Mouse (Mus musculus): ENCODE measurements at regions not wholly inside any gene's neighbourhood (a gene's known extent, or its start where the extent isn't known, plus 50 kb on each side); places are given as distances from the start of the nearest gene placed in this dataset.

DNA sequence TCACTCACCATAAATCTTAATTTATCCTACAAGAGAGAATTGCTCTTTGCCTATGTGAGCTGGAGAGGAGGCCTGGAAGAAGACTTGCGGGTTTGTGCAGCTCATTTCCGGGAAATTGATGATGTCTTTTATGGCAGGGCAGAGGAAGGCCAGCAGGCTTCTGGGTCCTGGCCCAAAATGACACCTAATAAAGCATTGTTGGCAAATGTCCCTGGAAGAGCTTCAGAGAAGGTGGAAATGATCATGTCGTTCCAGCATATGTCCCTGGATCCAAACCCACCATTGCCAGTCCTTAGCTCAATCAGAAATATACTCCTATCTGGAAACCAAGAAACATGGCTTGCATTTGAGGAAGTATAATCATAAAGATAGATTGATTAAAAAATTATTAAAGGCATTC, 427.9 kb upstream of the 3110018I06Rik start:
- ATAC-seq (ENCODE audit: insufficient number of reproducible peaks, low FRiP score, low TSS enrichment): peak; percentile 83

DNA sequence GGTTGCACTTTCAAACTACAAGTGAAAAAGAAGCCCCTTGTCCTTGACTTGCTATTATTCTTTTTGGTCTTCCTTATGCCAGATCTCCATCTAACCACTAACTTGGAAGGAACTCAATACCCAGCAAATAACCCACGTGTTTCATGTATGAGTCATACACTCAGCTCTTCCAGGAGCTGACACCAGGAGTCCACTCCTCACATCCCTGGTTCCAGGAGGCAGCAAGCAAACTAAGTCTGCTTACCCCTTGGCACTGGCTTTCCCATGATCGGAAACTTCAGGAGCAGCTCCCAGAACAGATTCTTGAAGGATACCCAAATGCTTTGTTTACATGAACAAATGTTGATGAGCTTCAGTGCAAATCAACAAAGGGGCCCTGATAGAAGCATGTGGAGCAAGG, 421.1 kb upstream of the 3110018I06Rik start:
- ATAC-seq (ENCODE audit: insufficient number of reproducible peaks, low FRiP score, low TSS enrichment): no peak

DNA sequence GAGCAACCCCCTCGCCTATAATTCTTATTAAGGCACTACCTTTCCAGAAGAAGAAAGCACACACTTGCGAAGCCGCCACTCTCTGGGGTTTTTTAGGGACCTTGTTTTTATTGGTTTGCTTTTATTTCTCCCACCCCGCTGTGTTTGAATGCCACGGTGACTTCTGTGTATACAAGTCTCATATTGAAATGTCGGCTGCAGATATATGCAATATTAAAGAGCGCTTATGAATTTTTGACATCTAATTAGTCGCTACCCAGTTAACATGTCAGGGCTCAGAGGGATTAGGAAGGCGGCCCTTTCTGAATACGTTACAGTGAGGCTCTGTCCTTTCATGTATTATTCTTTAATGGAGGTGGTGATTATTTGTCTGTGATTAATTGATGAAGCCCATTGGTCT, 405.9 kb upstream of the 3110018I06Rik start:
- no peak for ATAC-seq (ENCODE audit: insufficient number of reproducible peaks, low FRiP score, low TSS enrichment)

DNA sequence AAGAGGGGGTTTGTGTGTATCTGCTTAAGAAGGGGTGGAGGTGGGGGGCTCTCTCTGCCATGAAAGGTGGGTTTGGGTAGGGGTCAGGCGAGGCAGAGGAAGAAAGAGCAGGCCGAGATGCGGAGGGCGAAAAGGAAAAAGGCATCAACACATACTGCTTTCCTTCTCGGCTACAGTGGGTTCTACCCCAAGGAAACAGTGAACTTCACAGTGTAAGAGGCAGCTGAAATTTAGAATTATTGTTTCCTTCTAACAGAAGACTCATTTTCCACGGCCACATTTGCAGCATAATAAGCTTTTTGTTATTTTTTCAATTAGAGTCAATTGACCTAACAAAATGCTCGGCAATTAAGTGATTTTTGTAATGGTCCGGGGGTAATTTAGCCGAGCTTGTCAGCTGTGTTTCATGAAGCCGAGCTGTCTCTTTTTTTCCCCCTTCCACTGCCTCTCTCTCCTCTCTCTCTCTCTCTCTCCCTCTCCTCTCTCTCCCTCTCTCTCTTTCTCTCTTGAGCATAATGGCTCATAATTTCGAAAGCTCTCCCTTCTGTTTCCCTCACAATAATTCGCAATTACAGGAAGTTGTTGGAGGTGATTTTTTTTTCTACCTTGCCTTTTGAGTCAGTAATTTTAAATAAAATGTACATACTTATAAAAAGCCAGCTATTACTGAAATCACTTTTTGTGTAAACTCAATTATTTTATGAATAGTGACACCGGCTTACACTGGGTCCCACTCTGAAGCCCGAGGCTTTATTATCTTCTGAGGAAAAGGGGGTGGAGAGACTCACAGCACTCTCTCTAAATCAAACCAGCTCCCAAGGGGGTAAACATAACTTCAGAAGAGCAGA, 403.1 kb upstream of the 3110018I06Rik start:
- ATAC-seq (ENCODE audit: insufficient number of reproducible peaks, low FRiP score, low TSS enrichment): no peak

DNA sequence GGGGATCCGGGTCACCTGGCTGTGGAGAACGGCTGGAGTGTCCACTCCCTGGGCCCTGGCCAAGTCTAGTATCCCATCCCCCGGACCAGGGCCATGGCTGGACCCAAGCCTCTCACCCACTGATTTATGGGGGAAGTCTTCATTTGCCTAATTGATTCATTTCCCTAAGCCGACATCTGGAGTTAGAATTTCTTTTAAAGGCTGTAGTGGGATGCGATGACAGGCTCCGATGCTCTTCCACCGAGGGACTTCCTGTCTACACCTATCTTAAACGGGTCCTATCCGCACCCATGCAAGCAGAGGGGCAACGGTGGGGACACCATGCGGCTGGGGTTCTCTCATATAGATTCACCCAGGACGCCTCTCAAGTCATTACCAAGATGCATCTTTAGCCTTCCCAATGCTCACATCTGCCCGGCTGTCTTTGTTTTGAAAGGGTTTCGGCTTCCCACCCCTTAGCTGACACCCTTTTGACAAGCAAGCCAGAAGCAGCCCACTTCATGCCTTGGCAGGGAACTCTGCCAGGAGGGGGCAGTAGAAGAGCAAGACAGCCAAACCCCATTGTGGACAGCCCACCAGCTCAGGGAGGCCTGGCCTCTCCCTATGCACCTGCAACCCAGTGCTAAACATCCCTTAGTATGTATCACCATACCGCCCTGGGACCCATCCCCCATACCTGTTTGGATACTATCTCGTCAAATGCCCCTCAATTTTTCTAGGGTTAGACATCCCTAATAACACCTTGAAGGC, 402.4 kb upstream of the 3110018I06Rik start:
- no peak for ATAC-seq (ENCODE audit: insufficient number of reproducible peaks, low FRiP score, low TSS enrichment)

DNA sequence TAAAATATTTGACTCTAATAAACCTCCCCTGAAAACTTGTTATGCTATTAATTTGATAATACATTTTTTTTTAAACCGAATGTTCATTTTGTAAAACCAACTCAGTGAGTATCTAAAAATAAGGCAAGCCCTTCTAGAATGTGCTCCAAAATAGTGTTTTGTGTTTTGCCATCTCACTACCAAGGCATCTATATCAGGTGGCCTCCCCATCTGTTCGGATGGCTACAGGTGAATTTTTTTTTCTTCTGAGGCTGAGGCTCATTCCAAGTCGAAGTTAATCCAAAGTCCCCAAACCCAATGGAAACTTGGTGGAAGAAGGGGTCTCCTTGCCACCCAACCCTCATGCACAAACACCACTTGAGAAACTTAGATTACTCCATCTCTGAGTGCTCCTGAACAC, 396.3 kb upstream of the 3110018I06Rik start:
- ATAC-seq (ENCODE audit: insufficient number of reproducible peaks, low FRiP score, low TSS enrichment): no peak

DNA sequence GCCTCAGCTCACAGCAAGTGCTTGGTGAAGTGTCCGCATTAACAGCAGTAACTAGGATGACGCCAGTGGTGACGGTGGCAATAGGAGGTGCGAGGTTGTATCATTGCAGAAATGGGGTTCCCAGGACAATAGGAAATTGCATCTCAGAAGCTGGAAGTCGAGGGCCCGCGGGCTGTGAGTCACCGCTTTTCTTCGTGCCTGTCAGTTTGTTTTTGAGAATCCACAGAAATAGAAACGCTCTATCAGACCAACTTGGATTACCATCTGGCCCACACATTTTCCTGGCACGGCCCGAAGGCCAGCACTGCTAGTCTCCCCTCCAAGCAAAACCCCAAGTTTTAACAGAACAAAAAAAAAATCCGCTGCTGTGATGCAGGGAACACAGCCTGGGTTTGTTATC, 395.1 kb upstream of the 3110018I06Rik start:
- ATAC-seq (ENCODE audit: insufficient number of reproducible peaks, low FRiP score, low TSS enrichment): peak; percentile 76

DNA sequence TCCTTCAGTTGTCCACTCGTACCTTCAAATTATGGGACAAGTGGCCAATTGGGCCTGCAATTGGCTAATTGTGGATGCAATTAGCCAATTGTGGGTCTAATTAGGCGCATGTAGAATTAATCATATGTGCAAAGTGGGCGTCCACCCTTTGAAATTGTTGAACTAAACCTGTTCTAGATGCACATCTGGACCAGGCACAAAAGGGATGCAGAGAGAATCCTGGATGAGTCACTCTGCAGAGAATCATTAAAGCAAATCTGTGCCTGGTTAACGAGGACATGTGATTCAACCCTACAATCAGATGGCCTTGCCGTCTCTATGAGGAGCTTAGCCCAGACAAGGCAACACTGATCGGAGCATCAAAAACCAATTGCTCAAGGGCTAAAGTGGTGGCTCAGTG, 393.0 kb upstream of the 3110018I06Rik start:
- no peak for ATAC-seq (ENCODE audit: insufficient number of reproducible peaks, low FRiP score, low TSS enrichment)

DNA sequence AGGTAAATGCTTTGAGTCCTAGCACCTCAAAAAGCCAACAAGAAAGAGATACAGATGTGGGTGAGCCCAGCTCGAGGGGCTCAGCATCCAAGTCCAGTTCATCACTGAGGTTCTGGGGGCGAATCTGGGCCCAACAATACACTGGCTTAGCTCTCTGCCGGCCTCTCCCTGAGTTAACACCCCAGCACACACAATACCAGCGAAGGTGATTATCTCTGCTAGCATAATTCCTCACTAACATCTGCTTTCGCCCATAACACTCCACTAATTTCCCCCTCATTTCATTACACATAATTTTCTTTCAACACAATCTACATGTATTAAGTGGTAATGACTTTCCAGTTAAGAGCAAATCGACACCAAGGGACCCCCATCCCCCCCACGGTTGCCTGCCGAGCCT, 383.9 kb upstream of the 3110018I06Rik start:
- no peak for ATAC-seq (ENCODE audit: insufficient number of reproducible peaks, low FRiP score, low TSS enrichment)

DNA sequence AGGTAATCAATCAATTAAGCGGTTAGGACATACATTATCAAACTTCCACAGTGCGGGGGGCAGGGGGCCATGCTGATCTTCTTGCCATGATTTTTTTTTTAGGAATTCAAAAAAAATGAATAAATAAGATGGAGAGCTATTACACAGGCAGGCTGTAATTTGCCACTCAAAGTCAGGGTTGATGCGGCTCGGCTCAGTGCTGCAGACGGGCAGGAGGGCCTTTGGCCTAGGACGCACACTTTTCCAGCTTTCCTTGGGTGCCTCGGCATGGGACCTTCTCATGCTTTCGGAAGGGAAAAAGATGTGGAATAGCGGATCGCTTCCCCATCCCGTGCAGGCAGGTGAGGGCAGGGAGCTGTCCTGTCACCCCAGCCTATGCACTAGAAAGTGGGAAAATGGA, 383.4 kb upstream of the 3110018I06Rik start:
- ATAC-seq (ENCODE audit: insufficient number of reproducible peaks, low FRiP score, low TSS enrichment): no peak

DNA sequence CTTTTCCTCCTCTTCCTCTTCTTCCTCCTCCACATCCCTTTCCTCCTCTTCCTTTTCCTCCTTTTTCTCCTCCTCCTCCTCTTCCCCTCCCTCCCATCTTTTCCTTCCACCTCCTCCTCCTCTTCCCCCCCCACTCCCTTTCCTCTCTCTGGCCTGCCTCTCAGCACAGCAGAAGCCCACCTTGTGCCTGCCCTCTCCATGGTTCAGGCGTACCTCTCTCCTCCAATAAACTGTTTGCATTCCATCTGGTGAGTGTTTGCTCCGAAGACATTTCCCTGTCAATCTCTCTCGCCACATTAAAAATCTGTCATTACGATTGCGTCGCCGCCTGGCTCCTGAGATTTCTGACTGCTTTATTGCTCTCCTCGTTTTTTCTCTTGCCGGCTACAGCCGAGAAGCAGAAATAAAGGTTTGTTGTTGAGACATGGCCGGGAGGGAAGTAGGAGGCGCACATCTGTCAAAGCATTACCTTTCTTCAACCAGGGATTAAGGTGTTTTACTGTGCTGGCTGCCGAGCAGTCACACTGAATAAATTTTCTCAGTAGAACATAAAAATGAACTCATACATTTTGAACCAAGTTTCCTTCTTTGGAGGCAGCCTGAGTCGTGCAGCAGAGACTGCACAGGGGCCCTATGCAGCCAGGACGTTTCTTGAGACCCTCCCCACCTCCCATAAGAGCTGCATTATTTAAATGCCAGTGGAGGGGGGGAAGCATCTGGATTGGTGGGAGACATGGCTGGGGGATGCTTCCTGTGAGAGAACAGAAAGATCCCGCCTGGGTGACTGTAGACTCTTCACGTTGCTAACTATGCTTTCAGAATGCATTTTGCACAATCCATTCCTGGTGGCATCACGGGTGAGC, 376.3 kb upstream of the 3110018I06Rik start:
- no peak for ATAC-seq (ENCODE audit: insufficient number of reproducible peaks, low FRiP score, low TSS enrichment)

DNA sequence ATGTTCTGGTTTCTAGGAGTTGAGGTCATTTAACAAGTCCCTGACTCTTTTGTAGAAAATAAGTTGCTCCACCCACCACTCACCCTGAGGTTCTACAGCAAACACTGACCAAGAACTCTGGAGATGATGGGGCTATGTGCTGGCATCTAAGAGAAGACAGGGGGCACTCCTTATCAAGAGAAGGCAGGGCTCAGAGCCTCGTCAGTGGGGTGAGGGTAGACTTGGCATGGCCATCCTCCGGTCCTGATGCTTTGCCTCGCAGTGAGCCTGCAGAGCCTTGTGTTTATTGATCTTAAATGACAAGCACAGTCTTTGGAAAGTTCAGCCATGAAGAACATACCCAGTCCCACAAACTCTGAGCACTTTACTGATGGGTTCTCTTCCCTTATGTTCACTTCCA, 370.1 kb upstream of the 3110018I06Rik start:
- ATAC-seq (ENCODE audit: insufficient number of reproducible peaks, low FRiP score, low TSS enrichment): no peak

DNA sequence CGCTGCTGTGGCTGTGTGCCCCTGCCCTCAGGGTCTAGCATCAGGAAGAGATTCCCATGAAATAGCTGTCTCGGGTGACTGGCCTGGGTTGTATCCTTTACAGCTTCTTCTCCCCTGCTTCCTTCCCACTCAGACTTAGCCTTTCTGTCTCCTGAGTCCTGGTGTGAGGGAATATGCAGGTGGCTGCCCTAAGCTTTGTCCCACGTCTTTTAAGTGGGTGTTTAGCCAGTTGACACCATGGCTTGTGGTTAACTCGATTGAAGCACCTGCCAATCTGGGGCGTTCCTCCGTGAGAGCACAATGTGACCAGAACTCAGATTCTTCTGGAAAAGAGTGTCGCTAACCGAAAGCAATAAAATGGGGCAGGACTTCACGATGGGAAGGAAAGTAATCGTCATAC, 369.4 kb upstream of the 3110018I06Rik start:
- ATAC-seq (ENCODE audit: insufficient number of reproducible peaks, low FRiP score, low TSS enrichment): no peak

DNA sequence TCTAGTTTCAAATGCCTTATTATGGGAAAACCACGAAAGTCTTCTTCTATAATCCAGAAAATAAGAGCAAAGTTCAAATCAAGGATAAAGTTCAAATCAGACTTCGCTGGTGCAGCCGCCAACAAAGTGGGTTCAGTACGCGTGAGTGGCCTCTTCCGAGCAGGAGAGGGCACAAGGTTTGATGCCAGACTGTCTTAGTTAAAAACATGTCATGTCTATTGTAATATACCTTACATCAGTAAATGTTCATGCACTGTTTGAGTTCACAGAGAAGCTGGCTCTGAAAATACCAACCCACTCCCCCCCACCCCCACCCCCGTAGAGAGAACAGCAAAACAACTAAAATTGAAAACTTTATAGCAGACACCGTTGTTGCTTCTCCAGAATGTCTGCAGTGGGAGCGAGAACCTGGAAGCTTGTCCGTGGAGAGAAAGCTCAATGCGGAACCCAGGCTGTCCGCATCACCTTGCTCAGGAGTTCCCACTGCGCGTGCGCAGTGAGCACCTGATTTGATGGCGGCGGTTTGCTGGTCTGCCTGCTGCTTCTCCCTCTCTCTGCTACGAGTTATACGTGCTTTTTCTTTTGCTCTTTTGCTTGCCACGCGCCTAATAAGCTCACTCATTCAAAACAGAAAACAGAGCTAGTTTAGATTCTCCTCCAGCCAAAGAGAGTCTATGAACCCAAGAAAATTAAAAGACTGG, 367.8 kb upstream of the 3110018I06Rik start:
- no peak for ATAC-seq (ENCODE audit: insufficient number of reproducible peaks, low FRiP score, low TSS enrichment)

DNA sequence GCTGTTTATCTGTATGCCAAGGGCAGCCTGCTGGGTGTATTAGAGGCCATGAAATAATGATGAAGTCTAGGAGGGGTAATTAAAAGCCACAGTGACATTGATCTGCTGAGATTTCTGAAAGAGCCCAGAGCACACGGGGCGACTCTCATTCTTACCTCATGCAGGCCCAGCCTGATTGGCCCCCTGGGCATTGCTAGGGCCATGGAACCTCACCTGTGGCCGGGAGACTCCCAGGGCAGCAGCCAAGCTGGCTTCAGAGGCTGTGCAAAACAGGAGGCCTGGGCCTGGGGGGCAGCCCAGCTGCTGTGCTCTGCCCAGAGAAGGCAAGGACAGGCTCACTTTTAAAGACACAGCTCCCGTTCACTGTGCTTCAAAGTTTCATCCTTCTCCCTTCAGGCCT, 366.4 kb upstream of the 3110018I06Rik start:
- no peak for ATAC-seq (ENCODE audit: insufficient number of reproducible peaks, low FRiP score, low TSS enrichment)

DNA sequence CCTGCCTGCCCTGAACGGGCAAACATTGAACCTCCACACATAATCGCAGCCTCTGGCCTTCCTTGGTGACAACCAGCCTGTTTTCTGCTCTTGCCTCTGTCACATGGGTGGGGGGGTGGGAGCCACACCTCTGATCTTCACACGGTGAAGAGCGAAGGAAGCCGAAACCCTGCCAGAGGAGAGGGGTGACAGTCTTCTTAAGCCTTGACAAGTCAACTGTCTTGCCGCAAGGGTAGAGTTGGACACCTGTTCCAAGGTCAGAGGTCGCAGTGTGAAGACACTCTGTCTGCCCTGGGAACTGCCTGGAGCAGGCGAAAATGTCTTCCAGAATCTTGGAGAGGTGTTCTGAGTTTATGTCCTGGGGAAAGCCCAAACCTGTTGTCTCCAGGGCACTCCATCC, 364.8 kb upstream of the 3110018I06Rik start:
- ATAC-seq (ENCODE audit: insufficient number of reproducible peaks, low FRiP score, low TSS enrichment): no peak

DNA sequence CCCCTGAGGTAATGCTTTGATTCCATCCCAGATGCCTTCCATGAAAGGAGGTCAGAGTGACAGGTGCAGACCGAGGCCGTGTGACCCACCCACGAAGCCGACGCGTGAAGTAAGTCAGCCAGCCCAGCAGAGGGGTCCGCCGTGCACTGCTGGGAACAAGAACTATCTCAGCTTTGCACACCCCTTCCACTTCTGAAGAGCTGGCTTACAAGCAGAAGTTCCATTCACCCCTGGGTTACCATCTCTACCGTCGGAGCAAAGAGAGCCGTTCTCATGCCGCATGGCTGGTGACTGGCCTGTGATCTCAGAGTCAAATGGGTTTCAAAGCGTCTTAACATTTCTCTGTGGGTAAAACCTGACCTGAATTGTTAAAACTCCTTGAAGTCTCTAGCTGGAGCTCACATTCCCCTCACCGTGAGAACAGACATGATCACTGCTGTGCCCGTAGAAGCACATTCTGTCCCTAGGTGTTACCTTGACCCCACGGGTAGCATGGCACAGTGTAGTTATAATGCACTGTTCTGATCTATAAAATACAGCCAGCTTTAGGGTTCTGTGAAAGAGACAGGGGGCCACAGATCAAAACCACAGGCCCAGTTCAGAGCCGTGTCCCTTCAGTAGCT, 364.1 kb upstream of the 3110018I06Rik start:
- no peak for ATAC-seq (ENCODE audit: insufficient number of reproducible peaks, low FRiP score, low TSS enrichment)

DNA sequence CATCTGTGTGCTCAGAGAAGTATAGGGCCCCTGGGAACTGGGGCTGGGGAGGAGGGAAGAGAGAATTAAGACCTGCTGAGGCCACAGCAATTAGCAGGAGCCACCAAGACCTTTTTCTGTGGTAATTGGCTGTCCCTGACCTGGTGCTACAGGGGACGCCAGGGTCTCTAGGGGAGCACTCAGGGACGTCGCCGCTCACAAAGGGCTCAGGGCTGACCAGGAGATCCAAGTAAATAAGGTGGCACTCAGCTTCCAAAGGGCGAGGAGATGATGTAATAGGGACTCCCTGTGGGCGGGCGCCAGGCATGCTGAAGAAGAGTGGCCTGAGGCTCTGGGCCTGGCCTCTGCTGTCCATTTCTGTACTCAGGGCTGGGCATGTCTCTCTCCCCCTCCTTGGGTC, 363.2 kb upstream of the 3110018I06Rik start:
- no peak for ATAC-seq (ENCODE audit: insufficient number of reproducible peaks, low FRiP score, low TSS enrichment)

DNA sequence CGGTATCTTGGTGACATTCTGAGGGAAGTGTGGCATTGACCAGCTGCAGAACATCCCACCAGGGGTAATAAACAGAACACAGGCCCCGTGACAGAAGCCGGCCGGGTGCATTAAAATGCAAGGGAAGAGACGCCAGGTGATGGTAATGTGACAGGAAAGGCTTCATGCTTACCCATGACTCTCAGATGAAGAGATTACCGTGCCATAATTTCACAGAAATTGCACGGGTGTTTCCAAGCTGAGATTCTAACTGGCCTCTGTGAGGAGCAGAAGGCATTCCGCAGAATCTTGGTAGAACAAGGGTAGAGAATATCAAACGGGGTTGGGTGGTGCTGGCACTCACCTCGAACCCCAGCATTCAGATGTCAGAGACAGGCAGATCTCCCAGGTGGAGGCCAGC, 362.4 kb upstream of the 3110018I06Rik start:
- ATAC-seq (ENCODE audit: insufficient number of reproducible peaks, low FRiP score, low TSS enrichment): no peak

DNA sequence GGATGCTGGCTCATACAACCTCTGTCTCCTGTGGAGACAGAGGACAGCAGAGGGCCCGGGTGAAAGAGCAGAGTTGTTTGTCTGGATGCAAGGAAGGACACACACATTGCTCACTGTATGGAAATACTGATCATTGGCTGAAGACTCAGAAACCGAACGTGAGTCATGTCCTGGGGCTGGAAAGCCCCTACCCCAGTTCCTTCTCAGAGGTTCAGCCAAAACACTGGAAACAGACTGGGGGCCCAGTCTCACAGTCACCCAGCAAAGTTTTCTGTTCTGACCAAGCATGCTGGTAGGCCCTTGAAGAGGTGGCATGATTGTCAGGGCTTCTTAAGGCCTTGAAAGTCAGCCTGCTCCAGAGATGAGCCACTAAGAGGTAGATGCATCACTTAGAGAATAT, 360.8 kb upstream of the 3110018I06Rik start:
- ATAC-seq (ENCODE audit: insufficient number of reproducible peaks, low FRiP score, low TSS enrichment): no peak
